Mouse (Mus musculus): ENCODE measurements around the gene Fli1.

The Fli1 gene

DNA sequence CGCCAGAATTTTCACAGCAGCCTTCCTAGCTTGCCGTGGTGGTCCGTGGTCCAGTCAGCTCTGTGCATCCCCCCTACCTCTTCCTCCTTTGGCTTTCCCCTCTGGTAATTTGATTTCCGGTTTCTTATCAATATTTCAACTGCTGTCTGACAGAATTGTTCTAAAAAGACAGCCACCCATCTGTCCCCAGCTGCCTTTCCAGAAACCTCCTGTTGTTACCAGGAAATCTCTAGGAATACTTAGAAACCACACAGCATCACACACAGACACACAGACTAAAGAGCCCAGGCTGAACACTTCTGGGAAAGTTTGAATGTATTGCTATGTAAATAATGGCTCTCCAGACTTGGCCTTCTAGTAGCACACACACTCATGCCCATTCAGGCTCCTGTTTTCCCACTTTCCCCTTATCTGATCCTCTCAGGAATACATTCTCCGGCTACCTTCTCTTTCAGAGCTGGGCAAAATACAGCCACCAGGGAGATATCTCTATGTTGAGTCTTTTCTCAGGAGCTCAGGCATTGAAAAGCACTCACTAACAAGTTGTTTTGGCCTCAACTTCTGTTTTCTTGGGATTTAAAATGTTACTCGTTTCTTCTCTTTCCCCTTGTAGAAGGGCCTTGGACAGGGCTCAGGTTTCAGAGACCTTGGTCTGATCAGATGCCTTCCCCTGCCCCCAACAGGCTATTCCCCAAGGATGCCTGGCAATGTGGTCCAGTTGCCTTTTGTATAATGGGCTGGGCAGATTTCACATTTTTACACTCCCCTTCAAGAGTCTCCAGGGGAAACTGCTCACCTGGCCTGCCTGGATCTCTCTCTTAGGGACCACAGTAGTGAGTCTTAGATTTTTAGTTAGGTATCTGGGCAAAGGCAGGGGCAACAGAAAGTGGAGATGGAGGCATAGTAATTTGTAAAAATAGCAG lies 7.1 kb upstream of the Fli1 start:
- DNase-seq = no peak

GRCm38 (mm10) chr9:32546731-32547130 lies 4.1 kb upstream of the Fli1 start:
- DNase-seq = no peak

- DNase-seq = no peak
Observed at GRCm38 (mm10) chr9:32544731-32545661, 2.3 kb upstream of the Fli1 start.

DNA sequence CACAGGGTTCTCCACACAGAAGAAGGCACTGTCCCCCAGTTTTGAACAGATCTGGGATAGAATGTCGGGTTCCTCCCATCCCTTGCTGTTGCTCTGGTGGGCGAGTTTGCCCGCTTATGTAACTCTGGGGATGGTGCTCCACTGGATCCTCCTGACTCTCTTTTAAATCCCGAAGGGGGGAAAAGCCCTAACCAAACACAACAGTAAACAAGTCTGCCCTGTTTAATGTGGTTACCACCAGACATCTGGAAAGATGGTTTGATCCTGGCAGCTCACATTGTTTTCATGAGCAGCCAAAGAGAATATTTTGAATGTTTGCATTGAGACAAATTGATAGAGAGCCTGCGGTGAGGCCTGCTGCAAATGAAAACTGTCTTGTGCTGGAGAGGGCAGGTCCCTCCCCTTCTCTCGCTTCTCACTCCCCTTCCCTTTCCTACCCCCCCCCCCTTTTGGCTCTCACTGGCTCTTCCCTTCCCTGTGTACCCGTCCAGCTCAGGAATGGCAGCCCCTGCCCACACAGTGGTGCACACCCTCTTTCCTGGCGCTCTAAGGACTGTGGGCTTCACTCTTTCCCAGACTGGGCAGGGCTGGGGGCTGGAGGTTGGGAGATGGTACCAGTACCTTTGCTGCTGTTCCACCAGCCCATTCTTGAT lies 1.4 kb upstream of the Fli1 start:
- no peak for DNase-seq

DNA sequence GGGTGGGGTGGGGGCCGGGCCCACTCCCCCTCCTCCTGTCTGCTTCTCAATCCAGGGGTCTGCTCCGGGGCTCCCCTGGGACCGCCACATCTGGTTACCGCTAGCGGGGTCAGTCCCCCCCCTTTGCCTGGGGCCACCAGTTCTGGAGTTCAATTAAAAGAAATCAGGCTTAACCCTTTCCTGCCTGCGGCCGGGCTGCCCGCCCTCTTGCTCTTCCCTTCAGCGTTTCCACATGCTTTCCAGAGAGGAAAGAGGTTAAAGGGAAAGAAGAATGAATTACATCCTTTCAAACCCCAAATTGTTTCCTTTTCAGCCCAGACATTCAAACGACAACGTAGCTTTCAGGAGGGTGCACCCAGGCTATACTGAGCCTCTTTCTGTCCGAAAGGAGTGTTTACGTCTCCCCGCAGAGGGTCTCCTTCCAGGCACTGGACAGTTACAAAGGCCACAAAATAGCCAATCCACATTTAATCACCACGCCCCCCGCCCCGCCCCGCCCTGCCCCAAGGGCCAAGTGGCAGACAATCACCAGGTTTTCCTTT lies 450 bp upstream of the Fli1 start:
- no peak for DNase-seq

GRCm38 (mm10) chr9:32541223-32541901 lies 1.3 kb downstream of the Fli1 start:
- no peak for DNase-seq

GRCm38 (mm10) chr9:32540406-32541222 lies 2.0 kb downstream of the Fli1 start:
- DNase-seq = no peak

GRCm38 (mm10) chr9:32540061-32540405 lies 2.6 kb downstream of the Fli1 start:
- DNase-seq = no peak

DNA sequence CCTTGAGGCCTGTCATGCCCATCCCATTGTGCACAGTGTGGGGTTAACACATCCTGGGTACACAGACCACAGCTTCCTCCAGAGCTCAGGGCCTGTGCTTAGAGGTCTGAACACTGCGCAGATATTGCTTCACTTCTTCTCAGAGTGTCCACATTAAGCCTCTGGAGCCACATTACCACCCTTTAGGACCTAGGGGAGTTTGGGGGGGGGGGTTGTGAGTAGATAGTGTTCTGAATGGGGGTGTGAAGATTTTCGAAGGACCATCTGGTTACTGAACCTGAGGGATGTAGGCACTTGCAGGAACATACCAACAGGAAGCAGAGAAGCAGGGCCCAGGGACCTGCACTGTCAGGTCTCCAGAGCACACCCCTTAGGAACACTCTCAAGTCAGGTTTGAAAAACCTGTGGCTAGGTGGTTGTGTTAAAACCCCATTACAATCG lies 3.3 kb downstream of the Fli1 start:
- no peak for DNase-seq

- DNase-seq = no peak
Observed at GRCm38 (mm10) chr9:32538124-32538523, 4.5 kb downstream of the Fli1 start.

GRCm38 (mm10) chr9:32537706-32538105 lies 5.0 kb downstream of the Fli1 start:
- DNase-seq = no peak

- no peak for DNase-seq
Observed at GRCm38 (mm10) chr9:32535201-32535955, 7.3 kb downstream of the Fli1 start.

DNA sequence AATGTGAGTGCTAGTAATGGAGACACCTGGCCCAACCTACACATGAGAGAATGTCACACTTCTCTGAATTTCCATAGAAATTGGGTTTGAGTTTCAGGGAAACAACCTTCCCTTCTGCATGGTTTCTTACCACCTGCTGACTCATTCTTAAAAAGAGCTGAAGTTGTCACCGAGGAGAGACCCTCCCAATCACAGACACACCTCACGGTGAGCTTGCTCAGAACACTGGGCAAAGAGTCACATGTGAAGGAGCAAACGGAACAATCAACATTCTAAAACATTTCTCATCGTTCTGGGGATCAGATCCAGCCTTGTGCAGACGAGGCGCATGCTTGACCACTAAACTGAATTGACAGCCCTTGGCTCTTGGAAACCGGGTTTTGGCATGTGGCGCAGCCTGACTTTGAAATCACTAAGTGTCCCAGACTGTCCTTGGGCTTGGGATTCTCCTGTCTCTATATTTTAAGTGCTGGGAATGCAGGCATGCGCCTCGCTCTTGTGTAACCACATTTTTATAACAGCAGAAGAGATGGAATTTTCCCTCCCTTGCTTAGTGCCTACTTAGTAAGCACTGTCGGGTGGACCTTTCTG lies 8.5 kb downstream of the Fli1 start:
- DNase-seq = no peak

- no peak for DNase-seq
Observed at GRCm38 (mm10) chr9:32531588-32531987, 11.1 kb downstream of the Fli1 start.

DNA sequence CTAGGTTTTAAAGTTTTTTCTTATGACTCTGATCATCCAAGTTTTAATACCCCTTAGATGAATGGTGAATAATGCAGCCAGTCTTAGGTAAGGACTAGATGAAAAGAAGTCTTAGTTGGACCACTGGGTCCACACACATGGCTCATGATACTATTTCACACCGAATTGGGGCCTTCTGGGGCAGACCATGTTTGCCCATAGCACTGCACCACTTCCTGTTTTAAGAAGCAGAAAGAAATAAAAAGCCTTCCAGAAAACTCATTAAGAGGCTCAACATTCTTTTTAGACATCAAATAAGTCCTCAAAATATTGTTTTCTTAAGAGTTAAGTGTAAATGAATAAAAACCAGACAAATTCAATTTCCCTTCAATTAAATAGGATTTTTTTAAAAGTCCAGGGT lies 11.7 kb downstream of the Fli1 start:
- DNase-seq = no peak

DNA sequence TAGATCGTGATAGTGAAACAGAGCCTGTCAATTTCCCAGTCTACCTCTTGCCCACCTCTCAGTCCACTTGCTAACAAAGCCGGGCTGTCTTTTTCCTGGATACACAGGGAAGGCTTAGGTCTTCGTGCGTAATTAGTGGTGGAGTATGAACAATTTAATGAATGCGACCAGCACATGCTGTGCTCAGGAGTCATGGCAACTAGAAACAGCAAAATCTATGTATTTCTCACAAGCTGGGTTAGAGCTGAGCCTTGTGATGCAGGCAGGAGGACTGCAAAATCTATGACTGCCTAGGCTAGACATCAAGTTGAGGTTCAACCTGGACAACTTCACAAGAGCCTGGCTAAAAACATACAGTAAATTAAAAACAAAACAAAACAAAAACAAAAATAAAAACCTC lies 12.5 kb downstream of the Fli1 start:
- DNase-seq = no peak

- no peak for DNase-seq
Observed at GRCm38 (mm10) chr9:32529594-32529993, 13.1 kb downstream of the Fli1 start.

DNA sequence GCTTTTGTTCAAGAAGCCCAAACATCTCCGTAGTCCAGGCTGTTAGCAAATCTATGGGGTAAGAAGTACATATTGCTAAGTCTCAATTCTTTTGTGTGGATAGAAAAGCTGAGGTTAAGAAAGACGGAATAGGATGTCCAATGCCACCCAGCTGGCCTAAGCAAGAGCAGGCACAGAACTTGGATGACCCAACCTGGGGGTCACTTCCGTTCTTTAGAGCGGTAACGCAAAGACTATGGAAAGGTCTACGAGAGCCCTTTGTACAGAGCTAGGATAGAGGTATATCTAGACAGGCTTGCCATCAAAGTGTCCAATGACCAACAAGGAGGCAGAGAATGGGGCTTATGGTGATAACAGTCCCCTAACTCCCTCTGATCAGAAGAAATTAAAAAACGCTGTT lies 15.3 kb downstream of the Fli1 start:
- DNase-seq = no peak

DNA sequence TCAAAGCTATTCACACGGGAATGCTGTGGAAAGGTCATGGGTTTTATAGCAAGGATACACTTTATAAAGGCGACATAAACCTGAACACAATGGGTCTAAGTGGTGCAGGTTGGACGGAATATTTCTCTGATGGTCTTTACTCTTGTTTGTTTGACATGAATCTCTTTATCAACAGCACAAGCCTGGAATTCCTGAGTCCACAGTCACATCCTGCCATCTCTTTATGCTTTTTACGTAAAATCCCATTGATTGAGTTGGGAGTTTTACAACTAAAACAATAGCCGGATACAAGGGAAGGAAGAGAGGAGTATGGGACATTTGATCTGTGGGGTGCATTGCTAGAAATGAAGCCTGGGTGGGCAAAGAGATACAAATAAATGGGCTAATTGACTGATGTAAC lies 16.9 kb downstream of the Fli1 start:
- no peak for DNase-seq

DNA sequence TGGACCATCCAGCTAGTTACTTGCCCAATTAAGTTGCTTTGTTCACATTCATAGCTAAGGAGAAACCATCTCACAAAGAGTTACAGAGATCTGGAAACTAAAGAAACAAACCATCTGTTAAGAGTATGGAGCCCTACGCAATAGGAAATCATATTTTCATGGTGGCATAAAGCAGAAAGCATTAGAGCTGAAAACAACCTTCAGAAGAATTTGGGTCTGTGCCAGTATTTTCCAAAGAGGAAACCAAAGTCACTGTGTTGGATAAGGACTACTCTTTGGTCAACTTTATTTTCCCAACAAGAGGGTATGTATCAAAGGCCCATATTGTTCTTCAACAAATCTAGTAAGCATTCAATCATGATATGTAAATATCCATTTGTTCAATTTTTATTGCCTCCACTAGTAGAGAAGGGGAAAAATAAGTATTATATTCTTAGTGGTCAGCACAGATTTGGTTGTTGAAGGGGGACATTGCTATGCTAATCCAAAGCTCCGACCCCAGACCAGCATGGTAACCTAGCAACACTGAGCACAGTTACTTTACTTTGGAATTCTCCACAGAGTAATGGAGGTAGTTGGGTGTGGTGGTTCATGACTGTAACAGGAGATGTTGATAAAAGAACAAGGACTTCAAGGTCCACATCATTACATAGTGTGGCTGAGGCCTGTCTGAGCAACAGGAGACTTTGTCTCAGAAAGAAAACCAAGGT lies 20.0 kb downstream of the Fli1 start:
- DNase-seq = no peak

All from right cerebral cortex, postnatal 25 days (tissue).